8 mouse cellular contexts compared by ENCODE assay signal in genomic region chr2:92544364-92545151, GRCm38 (mm10). TPM values are rescaled to one million over a fixed set of nuclear protein-coding genes. Genes with fewer than 3 reads are reported as not detected.
DNase-seq lines count a peak whose midpoint lies in the region; ATAC-seq lines count a peak whose summit lies in the region.

No protein-coding gene starts in this region.

- H3K9ac ChIP-seq in midbrain, embryonic 16.5 days (ENCODE audit: low read depth, low read length): no peak overlapping the region

- peaks cover 13% of the 10 kb centered on the region for H3K4me1 ChIP-seq in midbrain, embryonic 16.5 days (ENCODE audit: control insufficient read depth, insufficient read depth, low read length)

- peak; percentile 57 for DNase-seq in adrenal gland, postnatal 14 days
- no peak for DNase-seq in adrenal gland, postnatal 25 days
- peak; percentile 49 for DNase-seq in ovary, adult 18-20 months (ENCODE audit: low spot score)
- no peak for DNase-seq in ovary, postnatal 14 days (ENCODE audit: low spot score)
- DNase-seq in frontal cortex, postnatal 10 days (ENCODE audit: low spot score in 2 of 2): peak; percentile 31 to 37
- DNase-seq in cerebellum, adult 9-10 months: no peak
- no peak for DNase-seq in thymus, postnatal 0 days (ENCODE audit: low spot score)

- peak; percentile 91 for ATAC-seq in midbrain, embryonic 16.5 days

- H3K27me3 ChIP-seq in midbrain, embryonic 16.5 days (ENCODE audit: control insufficient read depth, insufficient read depth, low read depth, low read length): no peaks in the 10 kb centered on the region

- H3K27ac ChIP-seq in midbrain, embryonic 16.5 days (ENCODE audit: low read length): no peak overlapping the region

- H3K4me3 ChIP-seq in midbrain, embryonic 16.5 days (ENCODE audit: low read depth, low read length): no peak overlapping the region

- WGBS in midbrain, embryonic 16.5 days: 9% methylated on average over 15 of the region's 15 CpGs

- H3K36me3 ChIP-seq in midbrain, embryonic 16.5 days (ENCODE audit: control insufficient read depth, insufficient read depth, low read length): no peaks in the 10 kb centered on the region

- no peaks in the 10 kb centered on the region for H3K9me3 ChIP-seq in midbrain, embryonic 16.5 days (replicated peaks; ENCODE audit: control insufficient read depth, low read length, poor library complexity, severe bottlenecking)

- H3K4me2 ChIP-seq in midbrain, embryonic 16.5 days (ENCODE audit: low read length): peak overlapping the region; percentile 27

RNA-seq across cellular contexts. Expression of gene Chst1, which starts 54.9 kb away (rescaled TPM):
- 9.6 and 13.7 TPM in 2 replicates for total RNA-seq in adrenal gland, postnatal 14 days (2021)
- 12.8 and 13.5 TPM in 2 replicates for total RNA-seq in adrenal gland, postnatal 25 days (2021)
- 51.2 and 54.6 TPM in 2 replicates for polyA plus RNA-seq in midbrain, embryonic 16.5 days (2015; fragmentation: Nextera tagmentation; extraction: Ambion mirVana)
- polyA plus RNA-seq in thymus, postnatal 0 days (2015; fragmentation: Nextera tagmentation; extraction: Ambion mirVana): 1.7 and 1.8 TPM in 2 replicates

Comparison
In these comparisons a context has a peak if more than half of its experiments do, and no peak if none do; other contexts are left out.
1. DNase-seq: peak in adrenal gland, postnatal 14 days (single experiment), ovary, adult 18-20 months (single experiment) and frontal cortex, postnatal 10 days (2 of 2); none in adrenal gland, postnatal 25 days (single experiment), ovary, postnatal 14 days (single experiment), cerebellum, adult 9-10 months (single experiment) and thymus, postnatal 0 days (single experiment).